Comparison of ENCODE assay signal across 9 mouse cellular contexts in genomic region chr1:167340910-167341528, GRCm38 (mm10). TPM values are rescaled to one million over a fixed set of nuclear protein-coding genes. Genes with fewer than 3 reads are reported as not detected.
A peak's percentile ranks its signal among the peaks of the same experiment; 100 is the strongest.
DNase-seq lines count a peak whose midpoint lies in the region; ATAC-seq and TF ChIP-seq lines count a peak whose summit lies in the region.
"Had no signal": no experiment of that assay in that cellular context is flagged by ENCODE, and none has a peak within 500 bp of the region (broad histone marks: within the 10 kb centered on the region; RNA-seq: fewer than 3 reads in every experiment).

No protein-coding gene starts in this region.

- H3K27me3 ChIP-seq in heart, postnatal 0 days (ENCODE audit: control insufficient read depth, insufficient read depth, low read length) = no peaks in the 10 kb centered on the region
- H3K27me3 ChIP-seq in stomach, embryonic 14.5 days (ENCODE audit: control insufficient read depth, insufficient read depth, low read length) = no peaks in the 10 kb centered on the region
- H3K27me3 ChIP-seq in stomach, postnatal 0 days (ENCODE audit: control insufficient read depth, insufficient read depth, low read length) = no peaks in the 10 kb centered on the region
- no peaks in the 10 kb centered on the region for H3K27me3 ChIP-seq in liver, embryonic 15.5 days

- no peak for TF ChIP-seq EP300 in heart, postnatal 0 days (IDR thresholded peaks at IDR 0.05; ENCODE audit: low read depth)
- no peak for TF ChIP-seq EP300 in stomach, postnatal 0 days (optimal IDR thresholded peaks at IDR 0.05)

- intact Hi-C loops in heart, postnatal 36 days (cut with DNase I) = no loop called here

- H3K4me2 ChIP-seq in heart, postnatal 0 days (ENCODE audit: low read depth, low read length) = peak overlapping the region; percentile 85
- H3K4me2 ChIP-seq in stomach, embryonic 14.5 days (replicated peaks; ENCODE audit: low read depth, low read length) = no peak overlapping the region
- no peak overlapping the region for H3K4me2 ChIP-seq in stomach, postnatal 0 days (replicated peaks; ENCODE audit: low read depth)
- peak overlapping the region; percentile 95 for H3K4me2 ChIP-seq in liver, embryonic 15.5 days

- no peak for DNase-seq in heart, postnatal 0 days (ENCODE audit: low spot score)
- DNase-seq in heart, postnatal 36 days = no peak
- DNase-seq in stomach, postnatal 0 days (ENCODE audit: low spot score) = no peak
- DNase-seq in right cerebral cortex, postnatal 4 days = no peak
- DNase-seq in urinary bladder, postnatal 36 days (ENCODE audit: low spot score in 2 of 2) = no peak
- no peak for DNase-seq in embryo, embryonic 10.5 days (ENCODE audit: low spot score)
- DNase-seq: adrenal gland, adult 2 months had no signal

- 93% methylated on average over 3 of the region's 3 CpGs for WGBS in heart, postnatal 0 days
- 91% methylated on average over 3 of the region's 3 CpGs for WGBS in stomach, embryonic 14.5 days
- 94% methylated on average over 3 of the region's 3 CpGs for WGBS in stomach, postnatal 0 days
- WGBS in liver, embryonic 15.5 days (ENCODE audit: insufficient replicate concordance) = 69% methylated on average over 3 of the region's 3 CpGs

- no peaks in the 10 kb centered on the region for H3K4me1 ChIP-seq in heart, postnatal 0 days (ENCODE audit: control insufficient read depth, insufficient read depth)
- no peaks in the 10 kb centered on the region for H3K4me1 ChIP-seq in stomach, embryonic 14.5 days (ENCODE audit: control insufficient read depth, insufficient read depth, low read length)
- no peaks in the 10 kb centered on the region for H3K4me1 ChIP-seq in stomach, postnatal 0 days (replicated peaks; ENCODE audit: control insufficient read depth, insufficient read depth)
- peaks cover 42% of the 10 kb centered on the region for H3K4me1 ChIP-seq in liver, embryonic 15.5 days (replicated peaks)

- no peak overlapping the region for H3K9ac ChIP-seq in heart, postnatal 0 days (replicated peaks; ENCODE audit: low read depth, low read length)
- H3K9ac ChIP-seq in stomach, embryonic 14.5 days (replicated peaks; ENCODE audit: low read depth, low read length) = no peak overlapping the region
- H3K9ac ChIP-seq in stomach, postnatal 0 days (ENCODE audit: low read length) = no peak overlapping the region
- H3K9ac ChIP-seq in liver, embryonic 15.5 days = no peak overlapping the region

- no peak overlapping the region for H3K4me3 ChIP-seq in heart, postnatal 0 days (ENCODE audit: low read depth, low read length)
- H3K4me3 ChIP-seq in stomach, embryonic 14.5 days (ENCODE audit: low read depth, low read length) = no peak overlapping the region
- H3K4me3 ChIP-seq in stomach, postnatal 0 days (ENCODE audit: low read depth, low read length) = no peak overlapping the region
- H3K4me3 ChIP-seq in liver, embryonic 15.5 days (replicated peaks) = peak overlapping the region; percentile 65; the same call in 1 of the 2 replicates

- H3K27ac ChIP-seq in heart, postnatal 0 days (ENCODE audit: low read depth) = no peak overlapping the region
- no peak overlapping the region for H3K27ac ChIP-seq in stomach, embryonic 14.5 days (ENCODE audit: low read length)
- no peak overlapping the region for H3K27ac ChIP-seq in stomach, postnatal 0 days (replicated peaks)
- H3K27ac ChIP-seq in liver, embryonic 15.5 days (replicated peaks) = peak overlapping the region; percentile 29; the same call in 1 of the 2 replicates

- no peak for ATAC-seq in heart, postnatal 0 days (ENCODE audit: insufficient read depth, low read depth)
- peak; percentile 24; the same call in 1 of the 2 replicates for ATAC-seq in stomach, embryonic 14.5 days (ENCODE audit: insufficient number of reproducible peaks, insufficient read depth, low FRiP score, low read depth)
- no peak for ATAC-seq in stomach, postnatal 0 days (ENCODE audit: low FRiP score, low TSS enrichment)
- ATAC-seq in liver, embryonic 15.5 days (ENCODE audit: insufficient read depth) = 0 out of 2 replicates have a peak, but pooled peaks have one; percentile 23

- no peaks in the 10 kb centered on the region for H3K9me3 ChIP-seq in heart, postnatal 0 days (replicated peaks; ENCODE audit: control insufficient read depth, low read length)
- no peaks in the 10 kb centered on the region for H3K9me3 ChIP-seq in stomach, embryonic 14.5 days (ENCODE audit: control insufficient read depth, low read depth, low read length)
- no peaks in the 10 kb centered on the region for H3K9me3 ChIP-seq in stomach, postnatal 0 days (ENCODE audit: control insufficient read depth, low read length)
- no peaks in the 10 kb centered on the region for H3K9me3 ChIP-seq in liver, embryonic 15.5 days (replicated peaks)

- no peak for TF ChIP-seq CTCF in heart, postnatal 0 days (IDR thresholded peaks at IDR 0.05; ENCODE audit: low read depth)
- TF ChIP-seq CTCF in stomach, postnatal 0 days (IDR thresholded peaks at IDR 0.05; ENCODE audit: low read depth) = no peak

- H3K36me3 ChIP-seq in heart, postnatal 0 days (replicated peaks; ENCODE audit: control insufficient read depth, insufficient read depth, low read length) = no peaks in the 10 kb centered on the region
- no peaks in the 10 kb centered on the region for H3K36me3 ChIP-seq in stomach, embryonic 14.5 days (ENCODE audit: control insufficient read depth, insufficient read depth, low read length)
- H3K36me3 ChIP-seq in stomach, postnatal 0 days (ENCODE audit: control insufficient read depth, insufficient read depth, low read length) = no peaks in the 10 kb centered on the region
- H3K36me3 ChIP-seq in liver, embryonic 15.5 days (replicated peaks) = no peaks in the 10 kb centered on the region

RNA-seq across cellular contexts. Expression of gene Aldh9a1, which starts 8.8 kb away (rescaled TPM):
- total RNA-seq in heart, postnatal 0 days (2014; rRNA removed; ENCODE audit: low replicate concordance) = 8.4 and 17.1 TPM in 2 replicates
- polyA plus RNA-seq in heart, postnatal 0 days (2015; fragmentation: Nextera tagmentation; extraction: Ambion mirVana) = 44.7 and 46.0 TPM in 2 replicates
- total RNA-seq in heart, postnatal 36 days (2021) = 10 to 100 TPM; 22.9 to 24.4 TPM
- polyA plus RNA-seq in stomach, embryonic 14.5 days (2014; fragmentation: Nextera tagmentation; extraction: Ambion mirVana) = 53.2 and 54.2 TPM in 2 replicates
- 70.7 and 74.7 TPM in 2 replicates for polyA plus RNA-seq in stomach, postnatal 0 days (2015; fragmentation: Nextera tagmentation; extraction: Ambion mirVana)
- 72.7 and 75.1 TPM in 2 replicates for polyA plus RNA-seq in liver, embryonic 15.5 days (2015; fragmentation: Nextera tagmentation; extraction: Ambion mirVana)

RNA-seq across cellular contexts. Expression of gene Tmco1, which starts 32.8 kb away (rescaled TPM):
- total RNA-seq in heart, postnatal 0 days (2014; rRNA removed; ENCODE audit: low replicate concordance) = 68.1 and 113 TPM in 2 replicates
- 86.6 and 96.7 TPM in 2 replicates for polyA plus RNA-seq in heart, postnatal 0 days (2015; fragmentation: Nextera tagmentation; extraction: Ambion mirVana)
- 10 to 100 TPM; 87.5 to 93.7 TPM for total RNA-seq in heart, postnatal 36 days (2021)
- polyA plus RNA-seq in stomach, embryonic 14.5 days (2014; fragmentation: Nextera tagmentation; extraction: Ambion mirVana) = 87.1 and 90.2 TPM in 2 replicates
- 77.2 and 81.8 TPM in 2 replicates for polyA plus RNA-seq in stomach, postnatal 0 days (2015; fragmentation: Nextera tagmentation; extraction: Ambion mirVana)
- 55.0 and 55.3 TPM in 2 replicates for polyA plus RNA-seq in liver, embryonic 15.5 days (2015; fragmentation: Nextera tagmentation; extraction: Ambion mirVana)

RNA-seq across cellular contexts. Expression of gene Mgst3, which starts 52.6 kb away (rescaled TPM):
- 528 and 566 TPM in 2 replicates for total RNA-seq in heart, postnatal 0 days (2014; rRNA removed; ENCODE audit: low replicate concordance)
- 306 and 315 TPM in 2 replicates for polyA plus RNA-seq in heart, postnatal 0 days (2015; fragmentation: Nextera tagmentation; extraction: Ambion mirVana)
- 100 to 1,000 TPM; 324 to 329 TPM for total RNA-seq in heart, postnatal 36 days (2021)
- 144 and 153 TPM in 2 replicates for polyA plus RNA-seq in stomach, embryonic 14.5 days (2014; fragmentation: Nextera tagmentation; extraction: Ambion mirVana)
- 991 and 1,037 TPM in 2 replicates for polyA plus RNA-seq in stomach, postnatal 0 days (2015; fragmentation: Nextera tagmentation; extraction: Ambion mirVana)
- polyA plus RNA-seq in liver, embryonic 15.5 days (2015; fragmentation: Nextera tagmentation; extraction: Ambion mirVana) = 392 and 404 TPM in 2 replicates

RNA-seq across cellular contexts. Expression of gene Uck2, which starts 55.9 kb away (rescaled TPM):
- total RNA-seq in heart, postnatal 0 days (2014; rRNA removed; ENCODE audit: low replicate concordance) = 60.3 and 82.4 TPM in 2 replicates
- 26.4 and 30.7 TPM in 2 replicates for polyA plus RNA-seq in heart, postnatal 0 days (2015; fragmentation: Nextera tagmentation; extraction: Ambion mirVana)
- total RNA-seq in heart, postnatal 36 days (2021) = 10 to 100 TPM; 52.8 to 54.2 TPM
- polyA plus RNA-seq in stomach, embryonic 14.5 days (2014; fragmentation: Nextera tagmentation; extraction: Ambion mirVana) = 86.3 and 90.8 TPM in 2 replicates
- polyA plus RNA-seq in stomach, postnatal 0 days (2015; fragmentation: Nextera tagmentation; extraction: Ambion mirVana) = 49.4 and 52.5 TPM in 2 replicates
- 30.9 and 36.0 TPM in 2 replicates for polyA plus RNA-seq in liver, embryonic 15.5 days (2015; fragmentation: Nextera tagmentation; extraction: Ambion mirVana)

Comparison
In these comparisons a context has a peak if more than half of its experiments do, and no peak if none do; other contexts are left out.
1. ATAC-seq: peak in stomach, embryonic 14.5 days (single experiment) and liver, embryonic 15.5 days (single experiment); none in heart, postnatal 0 days (single experiment) and stomach, postnatal 0 days (single experiment).
2. H3K4me2 ChIP-seq: peak in heart, postnatal 0 days (single experiment) and liver, embryonic 15.5 days (single experiment); none in stomach, embryonic 14.5 days (single experiment) and stomach, postnatal 0 days (single experiment).